Mouse (Mus musculus): ENCODE measurements around the gene Gpr39. TPM values are rescaled to one million over a fixed set of nuclear protein-coding genes. Genes with fewer than 3 reads are reported as not detected.

The Gpr39 gene
- polyA plus RNA-seq, 1 experiment: 0.11 TPM

DNA sequence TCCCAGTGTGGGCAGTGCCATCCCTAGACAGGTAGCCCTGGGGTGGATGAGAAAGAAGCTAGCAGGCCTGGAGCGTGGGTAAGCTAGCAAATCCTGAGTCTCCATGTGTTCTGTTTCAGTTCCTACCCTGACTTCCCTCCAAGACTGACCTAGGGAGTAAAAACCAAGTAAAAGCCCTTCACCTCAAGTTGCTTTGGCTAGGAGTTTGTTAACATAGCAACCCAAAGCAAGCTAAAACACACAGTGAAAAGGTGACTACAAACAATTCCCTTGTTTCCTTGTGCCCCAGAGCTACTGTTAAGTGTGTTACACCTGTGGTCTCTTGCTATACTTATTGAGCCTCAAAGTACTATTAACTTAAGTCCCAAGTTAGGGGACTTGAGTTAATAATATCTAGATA, 1.6 kb upstream of the Gpr39 start:
- Histone ChIP-seq H3K27me3 (ENCODE audit: control insufficient read depth, insufficient read depth, low read length) (no peaks in the 10 kb centered on the region; the same call in 1 of the 2 replicates), H3K4me1 (ENCODE audit: control insufficient read depth, insufficient read depth, low read length) (no peaks in the 10 kb centered on the region), H3K4me3 (replicated peaks; ENCODE audit: insufficient read depth, low read depth, low read length) (no peak overlapping the region), H3K27ac (ENCODE audit: insufficient read depth, low read length) (no peak overlapping the region)
- no peak for DNase-seq
- 88% methylated on average over 1 of the region's 1 CpGs for WGBS
- no peak for TF ChIP-seq POLR2A (IDR thresholded peaks at IDR 0.05; ENCODE audit: borderline replicate concordance, insufficient read depth, low read length)
- TF ChIP-seq CTCF (IDR thresholded peaks at IDR 0.05; ENCODE audit: borderline replicate concordance, insufficient read depth, low read depth, low read length): no peak

DNA sequence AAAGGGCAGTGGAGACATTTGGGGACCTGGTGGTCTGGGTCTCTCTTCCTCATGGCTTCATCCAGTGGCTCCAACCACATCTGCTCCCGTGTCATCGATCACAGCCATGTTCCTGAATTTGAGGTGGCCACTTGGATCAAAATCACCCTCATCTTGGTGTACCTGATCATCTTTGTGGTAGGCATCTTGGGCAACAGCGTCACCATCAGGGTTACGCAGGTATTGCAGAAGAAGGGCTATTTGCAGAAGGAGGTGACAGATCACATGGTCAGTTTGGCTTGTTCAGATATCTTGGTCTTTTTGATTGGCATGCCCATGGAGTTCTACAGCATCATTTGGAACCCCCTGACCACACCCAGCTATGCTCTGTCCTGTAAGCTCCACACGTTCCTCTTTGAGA, 491 bp downstream of the Gpr39 start:
- WGBS: 91% methylated on average over 5 of the region's 5 CpGs
- Histone ChIP-seq H3K4me1 (ENCODE audit: control insufficient read depth, insufficient read depth, low read length) (no peaks in the 10 kb centered on the region), H3K27me3 (ENCODE audit: control insufficient read depth, insufficient read depth, low read length) (no peaks in the 10 kb centered on the region; the same call in 1 of the 2 replicates), H3K27ac (ENCODE audit: insufficient read depth, low read length) (no peak overlapping the region), H3K4me3 (replicated peaks; ENCODE audit: insufficient read depth, low read depth, low read length) (no peak overlapping the region)
- no peak for TF ChIP-seq POLR2A (IDR thresholded peaks at IDR 0.05; ENCODE audit: borderline replicate concordance, insufficient read depth, low read length)
- no peak for TF ChIP-seq CTCF (IDR thresholded peaks at IDR 0.05; ENCODE audit: borderline replicate concordance, insufficient read depth, low read depth, low read length)
- DNase-seq: no peak

- H3K4me3 ChIP-seq (replicated peaks; ENCODE audit: insufficient read depth, low read depth, low read length): no peak overlapping the region
- no peaks in the 10 kb centered on the region for H3K4me1 ChIP-seq (ENCODE audit: control insufficient read depth, insufficient read depth, low read length)
- no peaks in the 10 kb centered on the region; the same call in 1 of the 2 replicates for H3K27me3 ChIP-seq (ENCODE audit: control insufficient read depth, insufficient read depth, low read length)
- 15% methylated on average over 4 of the region's 4 CpGs for WGBS
- H3K27ac ChIP-seq (ENCODE audit: insufficient read depth, low read length): no peak overlapping the region
- TF ChIP-seq POLR2A (IDR thresholded peaks at IDR 0.05; ENCODE audit: borderline replicate concordance, insufficient read depth, low read length) (no peak), CTCF (IDR thresholded peaks at IDR 0.05; ENCODE audit: borderline replicate concordance, insufficient read depth, low read depth, low read length) (no peak)
- DNase-seq: no peak
These were observed 2.8 kb downstream of the Gpr39 start for GRCm38 (mm10) chr1:125679522-125680077.

DNA sequence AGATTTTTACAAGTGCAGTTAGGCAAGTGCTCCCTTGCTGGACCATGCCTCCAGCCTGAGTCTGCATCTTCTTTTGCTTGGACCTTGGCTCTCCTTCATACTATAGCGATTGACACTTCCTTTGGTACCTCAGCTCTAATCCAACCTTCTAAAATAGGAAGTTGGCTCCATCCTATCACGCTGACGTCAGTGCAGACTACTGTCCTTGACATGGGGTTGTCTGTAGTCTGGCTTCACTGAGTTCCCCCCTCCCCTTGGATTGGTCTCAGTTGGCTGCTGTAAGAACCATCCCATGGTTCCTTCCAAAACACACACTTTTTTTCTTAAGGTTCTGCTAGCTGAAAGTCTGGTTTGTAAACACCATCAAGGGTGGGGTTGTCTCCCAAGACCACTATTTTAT, 7.6 kb downstream of the Gpr39 start:
- 77% methylated on average over 3 of the region's 3 CpGs for WGBS
- H3K27me3 ChIP-seq (ENCODE audit: control insufficient read depth, insufficient read depth, low read length): peaks cover 1% of the 10 kb centered on the region; the same call in 1 of the 2 replicates
- no peak overlapping the region for H3K4me3 ChIP-seq (replicated peaks; ENCODE audit: insufficient read depth, low read depth, low read length)
- no peak for TF ChIP-seq POLR2A (IDR thresholded peaks at IDR 0.05; ENCODE audit: borderline replicate concordance, insufficient read depth, low read length)
- no peak for TF ChIP-seq CTCF (IDR thresholded peaks at IDR 0.05; ENCODE audit: borderline replicate concordance, insufficient read depth, low read depth, low read length)
- no peaks in the 10 kb centered on the region for H3K4me1 ChIP-seq (ENCODE audit: control insufficient read depth, insufficient read depth, low read length)
- no peak for DNase-seq
- H3K27ac ChIP-seq (ENCODE audit: insufficient read depth, low read length): no peak overlapping the region

GRCm38 (mm10) chr1:125685304-125685703, 8.5 kb downstream of the Gpr39 start:
- peaks cover 1% of the 10 kb centered on the region; the same call in 1 of the 2 replicates for H3K27me3 ChIP-seq (ENCODE audit: control insufficient read depth, insufficient read depth, low read length)
- no peak overlapping the region for H3K4me3 ChIP-seq (replicated peaks; ENCODE audit: insufficient read depth, low read depth, low read length)
- WGBS: 89% methylated on average over 1 of the region's 1 CpGs
- no peak for DNase-seq
- H3K4me1 ChIP-seq (ENCODE audit: control insufficient read depth, insufficient read depth, low read length): no peaks in the 10 kb centered on the region
- TF ChIP-seq CTCF (IDR thresholded peaks at IDR 0.05; ENCODE audit: borderline replicate concordance, insufficient read depth, low read depth, low read length): no peak
- TF ChIP-seq POLR2A (IDR thresholded peaks at IDR 0.05; ENCODE audit: borderline replicate concordance, insufficient read depth, low read length): no peak
- H3K27ac ChIP-seq (ENCODE audit: insufficient read depth, low read length): no peak overlapping the region

DNA sequence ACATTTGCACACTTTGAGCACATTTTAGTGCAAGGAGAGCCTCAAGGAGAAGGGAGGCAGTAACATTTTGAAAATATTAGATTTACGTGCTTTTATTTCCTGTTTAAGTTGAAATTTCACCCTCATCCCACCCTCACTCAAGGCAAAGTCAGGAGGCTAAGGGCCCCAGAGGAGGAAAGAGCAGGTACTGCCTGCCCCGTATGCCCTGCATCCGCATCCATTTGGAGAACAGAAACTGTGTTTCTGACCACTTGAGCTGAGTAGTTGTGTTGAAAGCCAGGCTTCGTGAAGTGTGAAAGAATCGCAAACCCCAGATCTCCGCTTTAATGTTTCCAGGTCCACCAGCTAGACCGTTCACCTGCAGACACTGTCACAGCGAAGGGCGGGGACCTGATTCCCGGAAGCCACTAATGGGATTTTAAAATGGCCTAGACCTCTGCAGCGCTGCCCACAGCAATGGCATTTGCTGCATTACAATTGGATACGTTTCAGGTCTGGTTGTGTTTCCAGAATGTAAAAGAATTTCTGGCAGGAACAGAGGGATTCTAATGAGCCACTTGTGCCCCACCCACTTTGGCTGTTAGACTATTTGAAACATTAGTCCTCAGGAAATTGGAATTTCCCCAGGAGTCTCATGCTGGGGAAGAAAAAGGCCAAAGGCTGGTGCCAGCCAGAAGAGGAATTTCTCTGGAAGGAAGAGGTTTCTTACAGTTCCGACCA, 11.1 kb downstream of the Gpr39 start:
- no peaks in the 10 kb centered on the region for H3K4me1 ChIP-seq (ENCODE audit: control insufficient read depth, insufficient read depth, low read length)
- no peak for TF ChIP-seq POLR2A (IDR thresholded peaks at IDR 0.05; ENCODE audit: borderline replicate concordance, insufficient read depth, low read length)
- no peak for TF ChIP-seq CTCF (IDR thresholded peaks at IDR 0.05; ENCODE audit: borderline replicate concordance, insufficient read depth, low read depth, low read length)
- H3K27me3 ChIP-seq (ENCODE audit: control insufficient read depth, insufficient read depth, low read length): peaks cover 1% of the 10 kb centered on the region; the same call in 1 of the 2 replicates
- H3K4me3 ChIP-seq (replicated peaks; ENCODE audit: insufficient read depth, low read depth, low read length): no peak overlapping the region
- peak in 1 of 2 experiments; percentile 8 for DNase-seq
- no peak overlapping the region for H3K27ac ChIP-seq (ENCODE audit: insufficient read depth, low read length)
- 58% methylated on average over 13 of the region's 13 CpGs for WGBS

DNA sequence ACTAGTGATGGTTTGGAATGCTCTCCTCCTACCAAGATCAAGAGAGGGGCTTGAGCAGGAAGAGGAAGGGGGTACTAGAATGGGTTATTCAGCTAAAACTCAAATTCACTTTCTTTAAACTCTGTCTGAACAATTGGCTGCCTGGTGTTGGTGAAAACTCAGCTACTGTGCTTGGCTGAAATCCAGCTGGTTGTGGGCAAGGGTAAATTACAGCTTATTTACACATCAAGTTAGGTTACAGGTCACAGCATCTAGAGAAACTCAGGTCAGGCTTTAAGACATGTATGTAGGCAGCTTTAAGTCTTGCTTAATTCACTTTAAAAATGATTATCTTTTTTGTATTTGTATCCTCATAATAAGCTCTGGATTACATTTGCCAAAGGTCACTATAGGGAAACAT, 16.7 kb downstream of the Gpr39 start:
- Histone ChIP-seq H3K27me3 (ENCODE audit: control insufficient read depth, insufficient read depth, low read length) (peaks cover 1% of the 10 kb centered on the region; the same call in 1 of the 2 replicates), H3K4me3 (replicated peaks; ENCODE audit: insufficient read depth, low read depth, low read length) (no peak overlapping the region), H3K27ac (ENCODE audit: insufficient read depth, low read length) (no peak overlapping the region), H3K4me1 (ENCODE audit: control insufficient read depth, insufficient read depth, low read length) (no peaks in the 10 kb centered on the region)
- no peak for DNase-seq
- TF ChIP-seq CTCF (IDR thresholded peaks at IDR 0.05; ENCODE audit: borderline replicate concordance, insufficient read depth, low read depth, low read length) (no peak), POLR2A (IDR thresholded peaks at IDR 0.05; ENCODE audit: borderline replicate concordance, insufficient read depth, low read length) (no peak)

DNA sequence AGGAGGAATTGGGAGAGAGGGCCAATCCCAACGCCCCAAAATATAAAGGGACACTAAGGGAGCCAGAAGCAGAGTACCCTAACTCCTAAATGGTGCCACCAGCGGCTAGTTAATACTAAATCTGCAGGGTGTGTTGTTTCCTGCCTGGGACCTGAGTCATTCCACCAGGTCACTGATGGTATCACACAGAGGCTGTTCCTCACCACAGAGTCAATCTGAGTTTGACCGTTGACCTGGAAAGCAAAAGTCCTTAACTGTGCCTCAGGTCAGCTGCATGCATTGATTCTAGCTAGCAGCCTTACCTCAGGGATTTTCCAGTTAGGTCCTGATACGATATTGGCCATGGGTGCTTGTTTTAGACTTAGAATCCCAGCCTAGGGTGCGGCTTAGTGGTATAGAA, 17.5 kb downstream of the Gpr39 start:
- no peak for TF ChIP-seq CTCF (IDR thresholded peaks at IDR 0.05; ENCODE audit: borderline replicate concordance, insufficient read depth, low read depth, low read length)
- no peak for TF ChIP-seq POLR2A (IDR thresholded peaks at IDR 0.05; ENCODE audit: borderline replicate concordance, insufficient read depth, low read length)
- Histone ChIP-seq H3K27me3 (ENCODE audit: control insufficient read depth, insufficient read depth, low read length) (no peaks in the 10 kb centered on the region; the same call in 1 of the 2 replicates), H3K4me3 (replicated peaks; ENCODE audit: insufficient read depth, low read depth, low read length) (no peak overlapping the region), H3K4me1 (ENCODE audit: control insufficient read depth, insufficient read depth, low read length) (no peaks in the 10 kb centered on the region), H3K27ac (ENCODE audit: insufficient read depth, low read length) (no peak overlapping the region)
- 77% methylated on average over 5 of the region's 5 CpGs for WGBS
- DNase-seq: no peak
